Mouse (Mus musculus): ENCODE measurements around the gene Ank.

GRCm38 (mm10) chr15:27463876-27464275, 2.6 kb upstream of the Ank start:
- TF ChIP-seq CTCF (IDR thresholded peaks at IDR 0.05; ENCODE audit: extremely low read depth, insufficient read depth, low read length), result no peak
- TF ChIP-seq POLR2A (IDR thresholded peaks at IDR 0.05; ENCODE audit: extremely low read depth, insufficient read depth, low read length), result no peak

Measured in cortical plate, adult 2 months (tissue).